ENCODE assay signal across 10 mouse cellular contexts in genomic region chr9:56825476-56826213, GRCm38 (mm10). TPM values are rescaled to one million over a fixed set of nuclear protein-coding genes. Genes with fewer than 3 reads are reported as not detected.
DNase-seq lines count a peak whose midpoint lies in the region; ATAC-seq and TF ChIP-seq lines count a peak whose summit lies in the region.
"Had no signal": no experiment of that assay in that cellular context is flagged by ENCODE, and none has a peak within 500 bp of the region (broad histone marks: within the 10 kb centered on the region; RNA-seq: fewer than 3 reads in every experiment).

No protein-coding gene starts in this region.

- no peaks in the 10 kb centered on the region for H3K36me3 ChIP-seq in heart, postnatal 0 days (replicated peaks; ENCODE audit: control insufficient read depth, insufficient read depth, low read length)
- no peaks in the 10 kb centered on the region for H3K36me3 ChIP-seq in hindbrain, embryonic 11.5 days (ENCODE audit: control insufficient read depth, insufficient read depth, low read length)
- H3K36me3 ChIP-seq in midbrain, embryonic 15.5 days (replicated peaks), result no peaks in the 10 kb centered on the region

- no peak overlapping the region for H3K4me3 ChIP-seq in heart, postnatal 0 days (ENCODE audit: low read depth, low read length)
- H3K4me3 ChIP-seq in hindbrain, embryonic 11.5 days (ENCODE audit: low read depth, low read length), result peak overlapping the region; percentile 10; the same call in 1 of the 2 replicates
- peak overlapping the region; percentile 16 for H3K4me3 ChIP-seq in midbrain, embryonic 15.5 days

- no peak for ATAC-seq in heart, postnatal 0 days (ENCODE audit: insufficient read depth, low read depth)
- ATAC-seq in hindbrain, embryonic 11.5 days (ENCODE audit: low FRiP score), result peak; percentile 30; the same call in 1 of the 2 replicates
- peak; percentile 46 for ATAC-seq in midbrain, embryonic 15.5 days (replicated peaks)
- ATAC-seq: Patski had no signal

- no peaks in the 10 kb centered on the region for H3K4me1 ChIP-seq in heart, postnatal 0 days (ENCODE audit: control insufficient read depth, insufficient read depth)
- H3K4me1 ChIP-seq in hindbrain, embryonic 11.5 days (replicated peaks; ENCODE audit: control insufficient read depth, insufficient read depth, low read length), result peaks cover 5% of the 10 kb centered on the region; the same call in 1 of the 2 replicates
- H3K4me1 ChIP-seq in midbrain, embryonic 15.5 days, result peaks cover 32% of the 10 kb centered on the region

- H3K27me3 ChIP-seq in heart, postnatal 0 days (ENCODE audit: control insufficient read depth, insufficient read depth, low read length), result peaks cover 26% of the 10 kb centered on the region
- no peaks in the 10 kb centered on the region for H3K27me3 ChIP-seq in hindbrain, embryonic 11.5 days (ENCODE audit: control insufficient read depth, insufficient read depth, low read length)
- H3K27me3 ChIP-seq in midbrain, embryonic 15.5 days (replicated peaks), result no peaks in the 10 kb centered on the region

- intact Hi-C loops in heart, postnatal 25 days (cut with DNase I), result no loop called here

- no peak for TF ChIP-seq CTCF in heart, postnatal 0 days (IDR thresholded peaks at IDR 0.05; ENCODE audit: low read depth)

- H3K4me2 ChIP-seq in heart, postnatal 0 days (ENCODE audit: low read depth, low read length), result peak overlapping the region; percentile 7; the same call in 1 of the 2 replicates
- peak overlapping the region; percentile 41 for H3K4me2 ChIP-seq in hindbrain, embryonic 11.5 days (replicated peaks; ENCODE audit: low read depth, low read length)
- H3K4me2 ChIP-seq in midbrain, embryonic 15.5 days, result peak overlapping the region; percentile 44

- no peak for TF ChIP-seq EP300 in heart, postnatal 0 days (IDR thresholded peaks at IDR 0.05; ENCODE audit: low read depth)

- H3K9me3 ChIP-seq in heart, postnatal 0 days (replicated peaks; ENCODE audit: control insufficient read depth, low read length), result no peaks in the 10 kb centered on the region
- no peaks in the 10 kb centered on the region for H3K9me3 ChIP-seq in hindbrain, embryonic 11.5 days (ENCODE audit: control insufficient read depth, low read length)
- no peaks in the 10 kb centered on the region for H3K9me3 ChIP-seq in midbrain, embryonic 15.5 days

- no peak overlapping the region for H3K27ac ChIP-seq in heart, postnatal 0 days (ENCODE audit: low read depth)
- no peak overlapping the region for H3K27ac ChIP-seq in hindbrain, embryonic 11.5 days (ENCODE audit: low read depth, low read length)
- no peak overlapping the region for H3K27ac ChIP-seq in midbrain, embryonic 15.5 days

- no peak for DNase-seq in heart, postnatal 0 days (ENCODE audit: low spot score)
- DNase-seq in heart, postnatal 25 days (ENCODE audit: low spot score), result no peak
- peak; percentile 70 for DNase-seq in embryo, embryonic 10.5 days (ENCODE audit: low spot score)
- DNase-seq in hindbrain, embryonic 11.5 days (ENCODE audit: low spot score), result peak; percentile 62
- no peak for DNase-seq in spleen, postnatal 10 days (ENCODE audit: low spot score in 2 of 2)
- DNase-seq in ovary, postnatal 14 days (ENCODE audit: low spot score), result no peak
- DNase-seq in spleen, adult 18-20 months, result no peak
- DNase-seq: cerebellum, adult 9-11 months had no signal

- 20% methylated on average over 21 of the region's 21 CpGs for WGBS in heart, postnatal 0 days
- WGBS in hindbrain, embryonic 11.5 days, result 12% methylated on average over 21 of the region's 21 CpGs
- 11% methylated on average over 21 of the region's 21 CpGs for whole genome bisulfite sequencing in midbrain, embryonic 15.5 days

- no peak overlapping the region for H3K9ac ChIP-seq in heart, postnatal 0 days (replicated peaks; ENCODE audit: low read depth, low read length)
- H3K9ac ChIP-seq in hindbrain, embryonic 11.5 days (ENCODE audit: low read depth, low read length), result peak overlapping the region; percentile 32
- H3K9ac ChIP-seq in midbrain, embryonic 15.5 days, result peak overlapping the region; percentile 15; the same call in 1 of the 2 replicates

RNA-seq across cellular contexts. Expression of gene Lingo1, which starts 29.4 kb away (rescaled TPM):
- total RNA-seq in heart, postnatal 0 days (2014; rRNA removed; ENCODE audit: low replicate concordance), result 0.93 and 2.4 TPM in 2 replicates
- polyA plus RNA-seq in heart, postnatal 0 days (2015; fragmentation: Nextera tagmentation; extraction: Ambion mirVana), result 0.66 and 1.1 TPM in 2 replicates
- total RNA-seq in heart, postnatal 25 days (2021), result 1 to 10 TPM; 1.5 to 1.7 TPM
- 6.7 and 7.2 TPM in 2 replicates for polyA plus RNA-seq in hindbrain, embryonic 11.5 days (2014; fragmentation: Nextera tagmentation; extraction: Ambion mirVana)
- 77.8 and 83.1 TPM in 2 replicates for polyA plus RNA-seq in midbrain, embryonic 15.5 days (2015; fragmentation: Nextera tagmentation; extraction: Ambion mirVana)

RNA-seq across cellular contexts. Expression of gene Odf3l1, which starts 38.8 kb away (rescaled TPM):
- total RNA-seq in heart, postnatal 0 days (2014; rRNA removed; ENCODE audit: low replicate concordance), result not detected in 2 replicates
- 0.12 and 0.36 TPM in 2 replicates for polyA plus RNA-seq in heart, postnatal 0 days (2015; fragmentation: Nextera tagmentation; extraction: Ambion mirVana)
- total RNA-seq in heart, postnatal 25 days (2021), result not detected
- 0.36 and 0.37 TPM in 2 replicates for polyA plus RNA-seq in hindbrain, embryonic 11.5 days (2014; fragmentation: Nextera tagmentation; extraction: Ambion mirVana)
- polyA plus RNA-seq in midbrain, embryonic 15.5 days (2015; fragmentation: Nextera tagmentation; extraction: Ambion mirVana), result not detected in 2 replicates
- polyA plus RNA-seq: Patski had no signal

RNA-seq across cellular contexts. Expression of gene Cspg4, which starts 39.2 kb away (rescaled TPM):
- 62.4 and 93.5 TPM in 2 replicates for total RNA-seq in heart, postnatal 0 days (2014; rRNA removed; ENCODE audit: low replicate concordance)
- 14.4 and 17.4 TPM in 2 replicates for polyA plus RNA-seq in heart, postnatal 0 days (2015; fragmentation: Nextera tagmentation; extraction: Ambion mirVana)
- total RNA-seq in heart, postnatal 25 days (2021), result 10 to 100 TPM; 15.2 to 20.4 TPM
- polyA plus RNA-seq in hindbrain, embryonic 11.5 days (2014; fragmentation: Nextera tagmentation; extraction: Ambion mirVana), result 2.6 and 2.7 TPM in 2 replicates
- polyA plus RNA-seq in midbrain, embryonic 15.5 days (2015; fragmentation: Nextera tagmentation; extraction: Ambion mirVana), result 7.6 and 8.2 TPM in 2 replicates

Comparison
In these comparisons a context has a peak if more than half of its experiments do, and no peak if none do; other contexts are left out.
1. DNase-seq: peak in embryo, embryonic 10.5 days (single experiment) and hindbrain, embryonic 11.5 days (single experiment); none in heart, postnatal 0 days (single experiment), heart, postnatal 25 days (single experiment), spleen, postnatal 10 days (0 of 2), ovary, postnatal 14 days (single experiment) and spleen, adult 18-20 months (0 of 2).
2. Peak in every context shown above with its lines, with median percentiles within 50 percentile points of each other: H3K4me2 ChIP-seq.